Mouse (Mus musculus) lung, postnatal 4 days (tissue): ENCODE data around the gene Arhgef15.
A peak's percentile ranks its signal among the peaks of the same experiment; 100 is the strongest.

Experiments
- DNase-seq, 2 experiments: peaks; one replicate each; pipeline ENCODE4 v3.0.0; 2021

Gene Arhgef15

GRCm38 (mm10) chr11:68911531-68912177 is 45.6 kb downstream of the Arhgef15 start:
- peak in 1 of 2 experiments; percentile 63 for DNase-seq

GRCm38 (mm10) chr11:68908846-68909503 is 48.3 kb downstream of the Arhgef15 start:
- DNase-seq: no peak

- DNase-seq: no peak
Observed at GRCm38 (mm10) chr11:68907251-68907650, 50.0 kb downstream of the Arhgef15 start.

- DNase-seq: no peak
Observed at GRCm38 (mm10) chr11:68906461-68906790, 50.9 kb downstream of the Arhgef15 start.

GRCm38 (mm10) chr11:68905665-68906460 is 51.4 kb downstream of the Arhgef15 start:
- no peak for DNase-seq

- no peak for DNase-seq
Observed at GRCm38 (mm10) chr11:68905138-68905531, 52.1 kb downstream of the Arhgef15 start.

- peak in 1 of 2 experiments; percentile 83 for DNase-seq
Observed at GRCm38 (mm10) chr11:68904375-68905137, 52.7 kb downstream of the Arhgef15 start.

GRCm38 (mm10) chr11:68903775-68904174 is 53.5 kb downstream of the Arhgef15 start:
- DNase-seq: no peak

GRCm38 (mm10) chr11:68902823-68903222 is 54.5 kb downstream of the Arhgef15 start:
- DNase-seq: no peak

GRCm38 (mm10) chr11:68902367-68902766 is 54.9 kb downstream of the Arhgef15 start:
- no peak for DNase-seq

GRCm38 (mm10) chr11:68902047-68902364 is 55.3 kb downstream of the Arhgef15 start:
- DNase-seq: no peak

GRCm38 (mm10) chr11:68901351-68902046 is 55.8 kb downstream of the Arhgef15 start, which contains the start of gene Rpl26:
Rpl26 (plus strand) TSS chr11:68901583.
- peak; percentile 98 to 99 for DNase-seq

GRCm38 (mm10) chr11:68900519-68901350 is 56.5 kb downstream of the Arhgef15 start:
- DNase-seq: no peak

- DNase-seq: no peak
Observed at GRCm38 (mm10) chr11:68899815-68900214, 57.5 kb downstream of the Arhgef15 start.

- DNase-seq: no peak
Observed at GRCm38 (mm10) chr11:68898790-68899189, 58.5 kb downstream of the Arhgef15 start.

- DNase-seq: no peak
Observed at GRCm38 (mm10) chr11:68897838-68898237, 59.4 kb downstream of the Arhgef15 start.

- DNase-seq: peak in 1 of 2 experiments; percentile 50
Observed at GRCm38 (mm10) chr11:68897120-68897519, 60.2 kb downstream of the Arhgef15 start.

GRCm38 (mm10) chr11:68896247-68896646 is 61.0 kb downstream of the Arhgef15 start:
- DNase-seq: no peak

- DNase-seq: no peak
Observed at GRCm38 (mm10) chr11:68893911-68894464, 63.3 kb downstream of the Arhgef15 start.
